Mouse (Mus musculus): ENCODE results near the gene Zfp553. TPM values are rescaled to one million over a fixed set of nuclear protein-coding genes. Genes with fewer than 3 reads are reported as not detected.

Gene Zfp553
- polyA plus RNA-seq, 1 experiment from 2014 or later: 58.8 TPM

- Histone ChIP-seq H3K9me3 (0 out of 2 replicates have a peak, but pooled peaks cover 5% of the 10 kb centered on the region), H3K4me2 (no peak overlapping the region), H3K27me3 (no peaks in the 10 kb centered on the region), H3K36me3 (peaks cover 6% of the 10 kb centered on the region), H3K9ac (no peak overlapping the region), H3K4me3 (no peak overlapping the region), H3K27ac (no peak overlapping the region), H3K4me1 (replicated peaks) (peaks cover 18% of the 10 kb centered on the region)
- 93% methylated on average over 3 of the region's 3 CpGs for WGBS
- ATAC-seq (ENCODE audit: low FRiP score): no peak
Measured at GRCm38 (mm10) chr7:127263526-127263925, 30.7 kb downstream of the Zfp553 start.

- H3K9ac ChIP-seq: no peak overlapping the region
- no peak overlapping the region for H3K4me2 ChIP-seq
- H3K4me3 ChIP-seq: no peak overlapping the region
- WGBS: 97% methylated on average over 2 of the region's 2 CpGs
- peaks cover 27% of the 10 kb centered on the region for H3K4me1 ChIP-seq (replicated peaks)
- 0 out of 2 replicates have a peak, but pooled peaks cover 6% of the 10 kb centered on the region for H3K9me3 ChIP-seq
- H3K36me3 ChIP-seq: peaks cover 32% of the 10 kb centered on the region
- no peaks in the 10 kb centered on the region for H3K27me3 ChIP-seq
- ATAC-seq (ENCODE audit: low FRiP score): no peak
- no peak overlapping the region for H3K27ac ChIP-seq
Measured at GRCm38 (mm10) chr7:127270256-127270655, 37.4 kb downstream of the Zfp553 start.

GRCm38 (mm10) chr7:127270666-127271065 lies 37.8 kb downstream of the Zfp553 start:
- Histone ChIP-seq H3K9ac (no peak overlapping the region), H3K36me3 (peaks cover 32% of the 10 kb centered on the region), H3K9me3 (0 out of 2 replicates have a peak, but pooled peaks cover 6% of the 10 kb centered on the region), H3K4me2 (no peak overlapping the region), H3K27ac (no peak overlapping the region), H3K4me3 (no peak overlapping the region), H3K4me1 (replicated peaks) (peaks cover 27% of the 10 kb centered on the region), H3K27me3 (no peaks in the 10 kb centered on the region)
- 95% methylated on average over 5 of the region's 5 CpGs for WGBS
- ATAC-seq (ENCODE audit: low FRiP score): no peak

DNA sequence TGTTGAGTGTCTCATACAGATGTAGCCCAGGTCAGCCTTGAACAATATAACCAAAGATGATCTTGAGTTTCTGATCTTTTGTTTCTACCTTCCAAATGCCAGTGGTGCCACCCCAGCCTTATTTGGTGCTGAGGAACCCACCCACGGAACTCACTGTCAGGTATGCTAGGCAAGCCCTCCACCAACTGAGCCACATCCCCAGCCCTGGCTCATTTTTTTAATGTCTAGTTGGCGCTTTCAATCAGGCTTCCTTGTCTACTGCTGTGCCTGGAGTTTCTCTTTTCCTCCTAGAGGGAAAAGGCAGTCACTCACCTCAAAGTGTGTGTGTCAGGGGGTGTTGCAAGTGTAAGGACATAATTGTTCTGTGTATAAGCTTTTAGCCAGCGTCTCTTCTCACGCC lies 38.2 kb downstream of the Zfp553 start:
- no peaks in the 10 kb centered on the region for H3K27me3 ChIP-seq
- no peak overlapping the region for H3K4me3 ChIP-seq
- no peak overlapping the region for H3K4me2 ChIP-seq
- 0 out of 2 replicates have a peak, but pooled peaks cover 6% of the 10 kb centered on the region for H3K9me3 ChIP-seq
- 95% methylated on average over 4 of the region's 4 CpGs for WGBS
- H3K4me1 ChIP-seq (replicated peaks): peaks cover 27% of the 10 kb centered on the region
- peaks cover 32% of the 10 kb centered on the region for H3K36me3 ChIP-seq
- H3K27ac ChIP-seq: no peak overlapping the region
- no peak overlapping the region for H3K9ac ChIP-seq
- no peak for ATAC-seq (ENCODE audit: low FRiP score)

DNA sequence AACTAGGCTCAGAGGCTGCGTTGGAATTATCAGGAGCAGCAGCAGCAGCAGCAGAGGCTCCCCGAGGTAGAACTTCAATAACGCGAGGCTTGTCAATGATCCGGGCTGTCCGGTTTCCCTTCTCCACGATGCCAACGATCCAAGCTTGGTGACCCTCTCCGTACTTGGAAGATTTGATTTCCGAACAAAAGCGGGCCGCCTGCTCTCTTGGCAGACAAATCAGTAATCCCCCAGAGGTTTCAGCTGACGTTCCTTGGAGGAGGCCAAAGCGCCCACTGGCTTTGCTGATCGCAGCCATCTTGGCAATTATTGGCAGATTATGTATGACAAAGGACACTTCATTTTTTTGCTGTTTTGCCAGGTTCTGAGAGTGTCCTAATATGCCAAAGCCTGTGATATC lies 39.7 kb downstream of the Zfp553 start:
- peaks cover 27% of the 10 kb centered on the region for H3K4me1 ChIP-seq (replicated peaks)
- peaks cover 32% of the 10 kb centered on the region for H3K36me3 ChIP-seq
- peak overlapping the region; percentile 93 for H3K4me2 ChIP-seq
- peak overlapping the region; percentile 97; the same call in 1 of the 2 replicates for H3K9ac ChIP-seq
- H3K4me3 ChIP-seq: peak overlapping the region; percentile 91
- H3K9me3 ChIP-seq: 0 out of 2 replicates have a peak, but pooled peaks cover 6% of the 10 kb centered on the region
- ATAC-seq (ENCODE audit: low FRiP score): no peak
- no peaks in the 10 kb centered on the region for H3K27me3 ChIP-seq
- 0 out of 2 replicates have a peak overlapping the region, but pooled peaks have one; percentile 92 for H3K27ac ChIP-seq
- WGBS: 90% methylated on average over 15 of the region's 15 CpGs

- Histone ChIP-seq H3K27ac (peak overlapping the region; percentile 92), H3K27me3 (no peaks in the 10 kb centered on the region), H3K9me3 (0 out of 2 replicates have a peak, but pooled peaks cover 2% of the 10 kb centered on the region), H3K4me3 (peak overlapping the region; percentile 91), H3K36me3 (peaks cover 29% of the 10 kb centered on the region), H3K4me1 (replicated peaks) (peaks cover 27% of the 10 kb centered on the region), H3K4me2 (peak overlapping the region; percentile 93), H3K9ac (peak overlapping the region; percentile 97)
- WGBS: 16% methylated on average over 50 of the region's 50 CpGs
- peak; percentile 84 for ATAC-seq (ENCODE audit: low FRiP score)
Measured at GRCm38 (mm10) chr7:127273118-127273923, 40.5 kb downstream of the Zfp553 start.

- peak within 1 kb of the TSS; percentile 97 for H3K9ac ChIP-seq
- H3K4me2 ChIP-seq: peak within 1 kb of the TSS; percentile 93
- peak within 1 kb of the TSS; percentile 92 for H3K27ac ChIP-seq
- ATAC-seq (ENCODE audit: low FRiP score): peak; percentile 88
- peaks cover 27% of the 10 kb centered on the region for H3K4me1 ChIP-seq (replicated peaks)
- H3K9me3 ChIP-seq: no peaks in the 10 kb centered on the region
- H3K27me3 ChIP-seq: no peaks in the 10 kb centered on the region
- peak within 1 kb of the TSS; percentile 91 for H3K4me3 ChIP-seq
- H3K36me3 ChIP-seq: peaks cover 22% of the 10 kb centered on the region
- 2% methylated on average over 39 of the region's 39 CpGs for WGBS
Measured at GRCm38 (mm10) chr7:127273925-127274789, 41.3 kb downstream of the Zfp553 start, which contains the start of gene Sephs2. Sephs2 (minus strand) TSS chr7:127274055.

- Histone ChIP-seq H3K27ac (no peak overlapping the region), H3K4me3 (no peak overlapping the region), H3K36me3 (peaks cover under 1% of the 10 kb centered on the region; the same call in 1 of the 2 replicates), H3K4me1 (replicated peaks) (peaks cover 17% of the 10 kb centered on the region), H3K4me2 (no peak overlapping the region), H3K9me3 (no peaks in the 10 kb centered on the region), H3K9ac (no peak overlapping the region), H3K27me3 (no peaks in the 10 kb centered on the region)
- ATAC-seq (ENCODE audit: low FRiP score): no peak
- 68% methylated on average over 5 of the region's 5 CpGs for WGBS
Measured at GRCm38 (mm10) chr7:127276519-127276961, 43.7 kb downstream of the Zfp553 start.

GRCm38 (mm10) chr7:127278311-127278710 lies 45.5 kb downstream of the Zfp553 start:
- H3K27me3 ChIP-seq: no peaks in the 10 kb centered on the region
- no peak overlapping the region for H3K4me3 ChIP-seq
- ATAC-seq (ENCODE audit: low FRiP score): no peak

GRCm38 (mm10) chr7:127280092-127280491 lies 47.2 kb downstream of the Zfp553 start:
- H3K36me3 ChIP-seq: no peaks in the 10 kb centered on the region
- H3K4me1 ChIP-seq (replicated peaks): no peaks in the 10 kb centered on the region
- WGBS: 79% methylated on average over 3 of the region's 3 CpGs
- H3K4me2 ChIP-seq: no peak overlapping the region
- no peak for ATAC-seq (ENCODE audit: low FRiP score)
- no peaks in the 10 kb centered on the region for H3K9me3 ChIP-seq
- H3K9ac ChIP-seq: no peak overlapping the region
- H3K27ac ChIP-seq: no peak overlapping the region
- no peaks in the 10 kb centered on the region for H3K27me3 ChIP-seq
- H3K4me3 ChIP-seq: no peak overlapping the region

More at GRCm38 (mm10) chr7:127278311-127278710, 45.5 kb downstream of the Zfp553 start:
- Histone ChIP-seq H3K27ac (no peak overlapping the region), H3K9ac (no peak overlapping the region), H3K4me2 (no peak overlapping the region), H3K36me3 (no peaks in the 10 kb centered on the region), H3K4me1 (replicated peaks) (peaks cover 1% of the 10 kb centered on the region), H3K9me3 (no peaks in the 10 kb centered on the region)
- 19% methylated on average over 8 of the region's 8 CpGs for WGBS

DNA sequence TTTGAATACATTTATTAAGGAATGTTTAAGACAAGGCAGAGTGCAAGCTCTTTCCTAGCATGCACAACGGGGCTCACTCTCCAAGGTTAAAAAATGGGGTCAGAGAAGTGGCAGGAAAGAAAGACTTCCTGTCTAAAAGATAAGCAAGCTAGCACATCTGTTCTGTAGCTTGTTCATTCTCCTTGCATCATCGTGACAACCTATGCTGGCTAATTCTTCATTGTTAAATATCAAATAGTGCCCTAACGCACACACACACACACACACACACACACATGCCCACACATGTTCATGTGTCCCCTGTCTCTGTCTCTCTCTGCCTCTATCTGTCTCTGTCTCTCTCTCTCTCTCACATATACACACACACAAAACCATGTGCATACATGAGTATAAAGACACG lies 48.3 kb downstream of the Zfp553 start:
- Histone ChIP-seq H3K27ac (no peak overlapping the region), H3K9me3 (no peaks in the 10 kb centered on the region), H3K27me3 (no peaks in the 10 kb centered on the region), H3K4me1 (replicated peaks) (no peaks in the 10 kb centered on the region), H3K36me3 (no peaks in the 10 kb centered on the region), H3K4me3 (no peak overlapping the region), H3K9ac (no peak overlapping the region), H3K4me2 (no peak overlapping the region)
- no peak for ATAC-seq (ENCODE audit: low FRiP score)
- 77% methylated on average over 4 of the region's 4 CpGs for WGBS

DNA sequence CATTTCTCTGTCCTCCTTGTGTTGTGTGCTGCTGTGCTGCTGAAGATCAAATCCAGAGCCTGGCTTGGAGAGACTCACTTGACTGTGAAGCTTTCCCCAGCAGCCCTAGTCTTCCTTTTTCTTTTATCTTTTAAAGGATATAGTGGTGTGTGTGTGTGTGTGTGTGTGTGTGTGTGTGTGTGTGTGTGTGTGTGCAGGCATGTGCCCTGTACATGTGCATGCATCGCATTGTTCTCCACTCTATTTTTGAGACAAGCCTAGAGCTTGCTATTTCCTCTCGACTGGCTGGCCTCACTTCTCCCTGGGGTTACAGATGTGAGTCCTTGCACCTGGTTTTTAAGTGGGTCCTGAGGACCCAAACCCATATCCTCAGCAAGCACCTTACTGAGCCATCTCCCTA lies 49.3 kb downstream of the Zfp553 start:
- WGBS: 95% methylated on average over 2 of the region's 2 CpGs
- no peak for ATAC-seq (ENCODE audit: low FRiP score)
- Histone ChIP-seq H3K27me3 (no peaks in the 10 kb centered on the region), H3K4me1 (replicated peaks) (no peaks in the 10 kb centered on the region), H3K9ac (no peak overlapping the region), H3K9me3 (peaks cover 6% of the 10 kb centered on the region; the same call in 1 of the 2 replicates), H3K27ac (no peak overlapping the region), H3K4me3 (no peak overlapping the region), H3K4me2 (no peak overlapping the region), H3K36me3 (no peaks in the 10 kb centered on the region)

Measured in hindbrain, embryonic 13.5 days (tissue).